Mouse (Mus musculus): ENCODE results near the gene Swap70. TPM values are rescaled to one million over a fixed set of nuclear protein-coding genes. Genes with fewer than 3 reads are reported as not detected.

Swap70 gene
- polyA plus RNA-seq, 2 experiments, result 5.5 to 7.9 TPM

- Histone ChIP-seq H3K4me1 (replicated peaks; ENCODE audit: control insufficient read depth in 2 of 2, insufficient read depth in 2 of 2, low read length in 1 of 2) (0 out of 4 replicates have a peak, but pooled peaks cover 0 to 2% of the 10 kb centered on the region in 2 experiments), H3K27me3 (ENCODE audit: control insufficient read depth, insufficient read depth, low read length) (no peaks in the 10 kb centered on the region), H3K9ac (replicated peaks) (no peak overlapping the region), H3K4me3 (ENCODE audit: insufficient read depth in 1 of 2, low read depth in 2 of 2, low read length in 2 of 2) (no peak overlapping the region), H3K36me3 (replicated peaks; ENCODE audit: control insufficient read depth, insufficient read depth, low read depth) (no peaks in the 10 kb centered on the region), H3K27ac (no peak overlapping the region), H3K9me3 (ENCODE audit: control insufficient read depth, low read length) (no peaks in the 10 kb centered on the region), H3K4me2 (ENCODE audit: low read depth) (no peak overlapping the region)
- WGBS (ENCODE audit: insufficient replicate concordance), result 25% methylated on average over 4 of the region's 4 CpGs
- no peak for DNase-seq (ENCODE audit: low read depth in 3 of 3, low spot score in 3 of 3)
- no peak for ATAC-seq (ENCODE audit: insufficient read depth)
- TF ChIP-seq CTCF (IDR thresholded peaks at IDR 0.05; ENCODE audit: low read depth) (no peak), EP300 (IDR thresholded peaks at IDR 0.05; ENCODE audit: low read depth) (no peak)
Observed at GRCm38 (mm10) chr7:110236085-110236484, 14.6 kb downstream of the Swap70 start.

- Histone ChIP-seq H3K4me1 (replicated peaks; ENCODE audit: control insufficient read depth in 2 of 2, insufficient read depth in 2 of 2, low read length in 1 of 2) (0 out of 4 replicates have a peak, but pooled peaks cover 0 to 2% of the 10 kb centered on the region in 2 experiments), H3K27ac (no peak overlapping the region), H3K4me2 (ENCODE audit: low read depth) (no peak overlapping the region), H3K27me3 (ENCODE audit: control insufficient read depth, insufficient read depth, low read length) (no peaks in the 10 kb centered on the region), H3K9me3 (ENCODE audit: control insufficient read depth, low read length) (no peaks in the 10 kb centered on the region), H3K9ac (replicated peaks) (no peak overlapping the region), H3K4me3 (ENCODE audit: insufficient read depth in 1 of 2, low read depth in 2 of 2, low read length in 2 of 2) (no peak overlapping the region), H3K36me3 (replicated peaks; ENCODE audit: control insufficient read depth, insufficient read depth, low read depth) (no peaks in the 10 kb centered on the region)
- no peak for DNase-seq (ENCODE audit: low read depth in 3 of 3, low spot score in 3 of 3)
- WGBS (ENCODE audit: insufficient replicate concordance), result 24% methylated on average over 3 of the region's 3 CpGs
- TF ChIP-seq EP300 (IDR thresholded peaks at IDR 0.05; ENCODE audit: low read depth) (no peak), CTCF (IDR thresholded peaks at IDR 0.05; ENCODE audit: low read depth) (no peak)
- ATAC-seq (ENCODE audit: insufficient read depth), result no peak
Observed at GRCm38 (mm10) chr7:110237451-110237836, 15.9 kb downstream of the Swap70 start.

GRCm38 (mm10) chr7:110237837-110238451 is 16.4 kb downstream of the Swap70 start:
- 55% methylated on average over 2 of the region's 2 CpGs for WGBS (ENCODE audit: insufficient replicate concordance)
- no peak for ATAC-seq (ENCODE audit: insufficient read depth)
- Histone ChIP-seq H3K36me3 (replicated peaks; ENCODE audit: control insufficient read depth, insufficient read depth, low read depth) (no peaks in the 10 kb centered on the region), H3K27me3 (ENCODE audit: control insufficient read depth, insufficient read depth, low read length) (no peaks in the 10 kb centered on the region), H3K4me1 (replicated peaks; ENCODE audit: control insufficient read depth in 2 of 2, insufficient read depth in 2 of 2, low read length in 1 of 2) (0 out of 4 replicates have a peak, but pooled peaks cover 0 to 2% of the 10 kb centered on the region in 2 experiments), H3K4me3 (ENCODE audit: insufficient read depth in 1 of 2, low read depth in 2 of 2, low read length in 2 of 2) (no peak overlapping the region), H3K4me2 (ENCODE audit: low read depth) (no peak overlapping the region), H3K9me3 (ENCODE audit: control insufficient read depth, low read length) (no peaks in the 10 kb centered on the region), H3K9ac (replicated peaks) (no peak overlapping the region), H3K27ac (no peak overlapping the region)
- DNase-seq (ENCODE audit: low read depth in 3 of 3, low spot score in 3 of 3), result no peak
- TF ChIP-seq EP300 (IDR thresholded peaks at IDR 0.05; ENCODE audit: low read depth) (no peak), CTCF (IDR thresholded peaks at IDR 0.05; ENCODE audit: low read depth) (no peak)

GRCm38 (mm10) chr7:110239590-110239989 is 18.1 kb downstream of the Swap70 start:
- no peak overlapping the region for H3K27ac ChIP-seq

GRCm38 (mm10) chr7:110241472-110242289 is 20.2 kb downstream of the Swap70 start:
- no peak overlapping the region for H3K4me3 ChIP-seq (ENCODE audit: insufficient read depth in 1 of 2, low read depth in 2 of 2, low read length in 2 of 2)
- H3K27me3 ChIP-seq (ENCODE audit: control insufficient read depth, insufficient read depth, low read length), result no peaks in the 10 kb centered on the region
- H3K4me2 ChIP-seq (ENCODE audit: low read depth), result no peak overlapping the region
- no peaks in the 10 kb centered on the region for H3K36me3 ChIP-seq (replicated peaks; ENCODE audit: control insufficient read depth, insufficient read depth, low read depth)
- TF ChIP-seq CTCF (IDR thresholded peaks at IDR 0.05; ENCODE audit: low read depth) (no peak), EP300 (IDR thresholded peaks at IDR 0.05; ENCODE audit: low read depth) (no peak)
- H3K9ac ChIP-seq (replicated peaks), result no peak overlapping the region
- 0 out of 4 replicates have a peak, but pooled peaks cover 0 to 2% of the 10 kb centered on the region in 2 experiments for H3K4me1 ChIP-seq (replicated peaks; ENCODE audit: control insufficient read depth in 2 of 2, insufficient read depth in 2 of 2, low read length in 1 of 2)
- DNase-seq (ENCODE audit: low read depth in 3 of 3, low spot score in 3 of 3), result no peak
- H3K9me3 ChIP-seq (ENCODE audit: control insufficient read depth, low read length), result no peaks in the 10 kb centered on the region
- 40% methylated on average over 9 of the region's 9 CpGs for WGBS (ENCODE audit: insufficient replicate concordance)
- no peak overlapping the region for H3K27ac ChIP-seq
- no peak for ATAC-seq (ENCODE audit: insufficient read depth)

More at GRCm38 (mm10) chr7:110239590-110239989, 18.1 kb downstream of the Swap70 start:
- TF ChIP-seq CTCF (IDR thresholded peaks at IDR 0.05; ENCODE audit: low read depth) (no peak), EP300 (IDR thresholded peaks at IDR 0.05; ENCODE audit: low read depth) (no peak)
- Histone ChIP-seq H3K27me3 (ENCODE audit: control insufficient read depth, insufficient read depth, low read length) (no peaks in the 10 kb centered on the region), H3K4me1 (replicated peaks; ENCODE audit: control insufficient read depth in 2 of 2, insufficient read depth in 2 of 2, low read length in 1 of 2) (0 out of 4 replicates have a peak, but pooled peaks cover 0 to 2% of the 10 kb centered on the region in 2 experiments), H3K4me3 (ENCODE audit: insufficient read depth in 1 of 2, low read depth in 2 of 2, low read length in 2 of 2) (no peak overlapping the region), H3K36me3 (replicated peaks; ENCODE audit: control insufficient read depth, insufficient read depth, low read depth) (no peaks in the 10 kb centered on the region), H3K9me3 (ENCODE audit: control insufficient read depth, low read length) (no peaks in the 10 kb centered on the region), H3K9ac (replicated peaks) (no peak overlapping the region), H3K4me2 (ENCODE audit: low read depth) (no peak overlapping the region)
- WGBS (ENCODE audit: insufficient replicate concordance), result 67% methylated on average over 4 of the region's 4 CpGs
- ATAC-seq (ENCODE audit: insufficient read depth) (no peak), DNase-seq (ENCODE audit: low read depth in 3 of 3, low spot score in 3 of 3) (no peak)

All from liver, embryonic 14.5 days (tissue).